Mouse (Mus musculus) C2C12 (cell line): ENCODE data around the gene 1700122O11Rik.

Source experiments
- CEBPB ChIP-seq: IDR thresholded peaks from one replicate; pipeline ENCODE4 v1.6.1; 2011; ENCODE audit warnings: low read depth, mild to moderate bottlenecking, control low read depth, moderate library complexity
- CTCF ChIP-seq: IDR thresholded peaks from one replicate; pipeline ENCODE4 v1.5.1; 2011; ENCODE audit not compliant: control insufficient read depth, insufficient read depth, insufficient read length
- MYOD1 ChIP-seq: IDR thresholded peaks from one replicate; pipeline ENCODE4 v1.6.1; 2011; ENCODE audit warnings: low read depth; ENCODE audit not compliant: control insufficient read depth, insufficient read length
- MYOG ChIP-seq: IDR thresholded peaks from one replicate; pipeline ENCODE4 v1.6.1; 2011; ENCODE audit not compliant: control insufficient read depth, insufficient read length; ENCODE audit errors: extremely low read depth

- TF ChIP-seq CTCF (no peak), MYOG (no peak), CEBPB (no peak), MYOD1 (no peak)
Measured at GRCm38 (mm10) chr17:48055076-48055816, 17.2 kb upstream of the 1700122O11Rik start.
